7 mouse cellular contexts compared by ENCODE assay signal in genomic region chrX:53608879-53609278, GRCm38 (mm10). TPM values are rescaled to one million over a fixed set of nuclear protein-coding genes. Genes with fewer than 3 reads are reported as not detected.
DNase-seq lines count a peak whose midpoint lies in the region; ATAC-seq lines count a peak whose summit lies in the region.
"Not testable (repeated sequence)": the region's sequence is repeated elsewhere in the genome, so short reads cannot be mapped to it uniquely, and the experiment has no call there.

TSS of gene Gm14597 (minus strand) at chrX:53608979.

- H3K27me3 ChIP-seq in embryonic facial prominence, embryonic 10.5 days (replicated peaks; ENCODE audit: low read depth, poor library complexity, severe bottlenecking); forebrain, embryonic 16.5 days (replicated peaks; ENCODE audit: control insufficient read depth, insufficient read depth, low read length); hindbrain, embryonic 11.5 days (ENCODE audit: control insufficient read depth, insufficient read depth, low read length); kidney, embryonic 15.5 days; liver, embryonic 12.5 days (replicated peaks); midbrain, embryonic 10.5 days (ENCODE audit: low read depth, poor library complexity, severe bottlenecking); neural tube, embryonic 15.5 days (replicated peaks): not testable (repeated sequence)

- 77% methylated on average over 3 of the region's 4 CpGs for WGBS in embryonic facial prominence, embryonic 10.5 days
- WGBS in forebrain, embryonic 16.5 days = 79% methylated on average over 2 of the region's 4 CpGs
- 80% methylated on average over 2 of the region's 4 CpGs for WGBS in hindbrain, embryonic 11.5 days
- WGBS in kidney, embryonic 15.5 days = 61% methylated on average over 3 of the region's 4 CpGs
- WGBS in liver, embryonic 12.5 days (ENCODE audit: insufficient replicate concordance) = 80% methylated on average over 3 of the region's 4 CpGs
- 60% methylated on average over 2 of the region's 4 CpGs for WGBS in midbrain, embryonic 10.5 days
- WGBS in neural tube, embryonic 15.5 days = 58% methylated on average over 3 of the region's 4 CpGs

- H3K4me1 ChIP-seq in embryonic facial prominence, embryonic 10.5 days; forebrain, embryonic 16.5 days (replicated peaks; ENCODE audit: control insufficient read depth, insufficient read depth, low read length); hindbrain, embryonic 11.5 days (replicated peaks; ENCODE audit: control insufficient read depth, insufficient read depth, low read length); kidney, embryonic 15.5 days; liver, embryonic 12.5 days; neural tube, embryonic 15.5 days: not testable (repeated sequence)
- H3K4me1 ChIP-seq in midbrain, embryonic 10.5 days = peaks cover 11% of the 10 kb centered on the region

- H3K4me3 ChIP-seq in embryonic facial prominence, embryonic 10.5 days = peak within 1 kb of the TSS; percentile 54
- H3K4me3 ChIP-seq in forebrain, embryonic 16.5 days (replicated peaks; ENCODE audit: low read length) = peak within 1 kb of the TSS; percentile 55
- peak within 1 kb of the TSS; percentile 37 for H3K4me3 ChIP-seq in hindbrain, embryonic 11.5 days (ENCODE audit: low read depth, low read length)
- H3K4me3 ChIP-seq in kidney, embryonic 15.5 days (replicated peaks) = peak within 1 kb of the TSS; percentile 47
- H3K4me3 ChIP-seq in liver, embryonic 12.5 days = peak within 1 kb of the TSS; percentile 37
- H3K4me3 ChIP-seq in midbrain, embryonic 10.5 days = peak within 1 kb of the TSS; percentile 52
- H3K4me3 ChIP-seq in neural tube, embryonic 15.5 days (replicated peaks) = peak within 1 kb of the TSS; percentile 49

- not testable (repeated sequence) for H3K36me3 ChIP-seq in embryonic facial prominence, embryonic 10.5 days (replicated peaks); forebrain, embryonic 16.5 days (ENCODE audit: control insufficient read depth, insufficient read depth); hindbrain, embryonic 11.5 days (ENCODE audit: control insufficient read depth, insufficient read depth, low read length); kidney, embryonic 15.5 days; liver, embryonic 12.5 days; midbrain, embryonic 10.5 days; neural tube, embryonic 15.5 days

- H3K9me3 ChIP-seq in embryonic facial prominence, embryonic 10.5 days; forebrain, embryonic 16.5 days (ENCODE audit: control insufficient read depth, low read length); hindbrain, embryonic 11.5 days (ENCODE audit: control insufficient read depth, low read length); kidney, embryonic 15.5 days (replicated peaks); liver, embryonic 12.5 days (replicated peaks); midbrain, embryonic 10.5 days (replicated peaks); neural tube, embryonic 15.5 days (replicated peaks): not testable (repeated sequence)

- peak within 1 kb of the TSS; percentile 62 for H3K9ac ChIP-seq in forebrain, embryonic 16.5 days (replicated peaks; ENCODE audit: low read depth, low read length)
- peak within 1 kb of the TSS; percentile 53 for H3K9ac ChIP-seq in hindbrain, embryonic 11.5 days (ENCODE audit: low read depth, low read length)
- H3K9ac ChIP-seq in kidney, embryonic 15.5 days = peak within 1 kb of the TSS; percentile 39; the same call in 1 of the 2 replicates
- H3K9ac ChIP-seq in liver, embryonic 12.5 days = not testable (repeated sequence)
- peak within 1 kb of the TSS; percentile 51 for H3K9ac ChIP-seq in neural tube, embryonic 15.5 days (replicated peaks)

- H3K4me2 ChIP-seq in forebrain, embryonic 16.5 days (ENCODE audit: low read length) = peak within 1 kb of the TSS; percentile 49
- H3K4me2 ChIP-seq in hindbrain, embryonic 11.5 days (replicated peaks; ENCODE audit: low read depth, low read length) = peak within 1 kb of the TSS; percentile 42
- H3K4me2 ChIP-seq in kidney, embryonic 15.5 days = peak within 1 kb of the TSS; percentile 61
- peak within 1 kb of the TSS; percentile 55 for H3K4me2 ChIP-seq in liver, embryonic 12.5 days
- H3K4me2 ChIP-seq in neural tube, embryonic 15.5 days = peak within 1 kb of the TSS; percentile 53

- ATAC-seq in forebrain, embryonic 16.5 days; hindbrain, embryonic 11.5 days (ENCODE audit: low FRiP score); kidney, embryonic 15.5 days (replicated peaks; ENCODE audit: low FRiP score); liver, embryonic 12.5 days; neural tube, embryonic 15.5 days (ENCODE audit: low FRiP score): not testable (repeated sequence)

- DNase-seq in embryonic facial prominence, embryonic 10.5 days (ENCODE audit: low spot score); hindbrain, embryonic 11.5 days (ENCODE audit: low spot score); midbrain, embryonic 10.5 days (ENCODE audit: low spot score): not testable (repeated sequence)

- H3K27ac ChIP-seq in embryonic facial prominence, embryonic 10.5 days (replicated peaks) = peak within 1 kb of the TSS; percentile 71
- H3K27ac ChIP-seq in forebrain, embryonic 16.5 days (ENCODE audit: low read length) = peak within 1 kb of the TSS; percentile 55
- peak within 1 kb of the TSS; percentile 54; the same call in 1 of the 2 replicates for H3K27ac ChIP-seq in hindbrain, embryonic 11.5 days (ENCODE audit: low read depth, low read length)
- 0 out of 2 replicates have a peak within 1 kb of the TSS, but pooled peaks have one; percentile 22 for H3K27ac ChIP-seq in kidney, embryonic 15.5 days
- H3K27ac ChIP-seq in liver, embryonic 12.5 days = not testable (repeated sequence)
- H3K27ac ChIP-seq in midbrain, embryonic 10.5 days (replicated peaks) = peak within 1 kb of the TSS; percentile 80
- peak within 1 kb of the TSS; percentile 84 for H3K27ac ChIP-seq in neural tube, embryonic 15.5 days (replicated peaks)

RNA-seq across cellular contexts. Expression of gene Gm14597, which starts in this region (rescaled TPM):
- not detected in 2 replicates for polyA plus RNA-seq in embryonic facial prominence, embryonic 10.5 days (2016; fragmentation: Nextera tagmentation; extraction: Ambion mirVana)
- polyA plus RNA-seq in forebrain, embryonic 16.5 days (2015; fragmentation: Nextera tagmentation; extraction: Ambion mirVana) = not detected in 2 replicates
- polyA plus RNA-seq in hindbrain, embryonic 11.5 days (2014; fragmentation: Nextera tagmentation; extraction: Ambion mirVana) = not detected in 2 replicates
- polyA plus RNA-seq in kidney, embryonic 15.5 days (2015; fragmentation: Nextera tagmentation; extraction: Ambion mirVana) = not detected in 2 replicates
- polyA plus RNA-seq in liver, embryonic 12.5 days (2016; fragmentation: Nextera tagmentation; extraction: Ambion mirVana) = not detected in 2 replicates
- not detected in 2 replicates for polyA plus RNA-seq in midbrain, embryonic 10.5 days (2016; fragmentation: Nextera tagmentation; extraction: Ambion mirVana)
- polyA plus RNA-seq in neural tube, embryonic 15.5 days (2015; fragmentation: Nextera tagmentation; extraction: Ambion mirVana) = 0.51 TPM in 1 of 2 replicates, not detected in the other
